Comparison of ENCODE assay signal across 10 mouse cellular contexts in the genomic region with DNA sequence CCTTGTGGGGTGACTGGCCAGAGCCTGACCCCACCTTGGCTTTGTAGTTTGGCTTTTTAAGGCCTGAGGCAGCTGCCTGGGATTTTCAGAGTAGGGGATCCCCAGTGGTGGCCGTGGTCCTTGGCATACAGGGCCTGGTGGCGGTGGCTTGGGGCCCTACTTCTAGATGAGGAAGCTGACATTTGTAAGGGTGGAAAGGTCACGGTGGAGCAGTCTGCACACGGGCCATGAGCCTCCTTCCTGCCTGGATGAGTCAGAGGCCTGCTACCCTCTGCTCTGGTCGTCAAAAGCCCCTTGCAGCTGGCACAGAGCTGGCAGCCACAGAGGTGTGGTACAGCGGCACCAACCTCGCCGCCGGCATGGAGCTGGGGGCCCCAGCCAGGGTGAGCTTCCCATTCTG. TPM values are rescaled to one million over a fixed set of nuclear protein-coding genes. Genes with fewer than 3 reads are reported as not detected.
DNase-seq lines count a peak whose midpoint lies in the region; ATAC-seq lines count a peak whose summit lies in the region.
"Had no signal": no experiment of that assay in that cellular context is flagged by ENCODE, and none has a peak within 500 bp of the region (broad histone marks: within the 10 kb centered on the region; RNA-seq: fewer than 3 reads in every experiment).

No protein-coding gene starts in this region.

- peaks cover 73% of the 10 kb centered on the region for H3K4me1 ChIP-seq in liver, embryonic 12.5 days
- H3K4me1 ChIP-seq in kidney, embryonic 14.5 days (ENCODE audit: control insufficient read depth, insufficient read depth, low read length), result peaks cover 9% of the 10 kb centered on the region; the same call in 1 of the 2 replicates

- 0 out of 2 replicates have a peak overlapping the region, but pooled peaks have one; percentile 18 for H3K9ac ChIP-seq in liver, embryonic 12.5 days
- no peak overlapping the region for H3K9ac ChIP-seq in kidney, embryonic 14.5 days (ENCODE audit: low read depth, low read length)

- H3K4me2 ChIP-seq in liver, embryonic 12.5 days, result no peak overlapping the region
- no peak overlapping the region for H3K4me2 ChIP-seq in kidney, embryonic 14.5 days (replicated peaks; ENCODE audit: low read depth, low read length)

- ATAC-seq in liver, embryonic 12.5 days, result no peak
- no peak for ATAC-seq in kidney, embryonic 14.5 days (ENCODE audit: low FRiP score, low TSS enrichment)

- no peak overlapping the region for H3K4me3 ChIP-seq in liver, embryonic 12.5 days
- H3K4me3 ChIP-seq in kidney, embryonic 14.5 days (ENCODE audit: low read length), result no peak overlapping the region

- H3K9me3 ChIP-seq in liver, embryonic 12.5 days (replicated peaks), result no peaks in the 10 kb centered on the region
- H3K9me3 ChIP-seq in kidney, embryonic 14.5 days (ENCODE audit: control insufficient read depth, low read length), result no peaks in the 10 kb centered on the region

- peaks cover 34% of the 10 kb centered on the region for H3K36me3 ChIP-seq in liver, embryonic 12.5 days
- peaks cover 28% of the 10 kb centered on the region for H3K36me3 ChIP-seq in kidney, embryonic 14.5 days (ENCODE audit: control insufficient read depth, insufficient read depth, low read length)

- DNase-seq in frontal cortex, postnatal 10 days (ENCODE audit: low spot score in 2 of 2), result peak; percentile 12 to 15
- no peak for DNase-seq in frontal cortex, postnatal 25 days (ENCODE audit: low spot score in 2 of 2)
- peak; percentile 32 for DNase-seq in urinary bladder, postnatal 14 days (ENCODE audit: low spot score)
- DNase-seq in urinary bladder, postnatal 4 days (ENCODE audit: low spot score in 2 of 2), result no peak
- peak; percentile 50 to 65 for DNase-seq in spleen, postnatal 10 days (ENCODE audit: low spot score in 2 of 2)
- DNase-seq in gastrocnemius, adult 8-10 months (ENCODE audit: low spot score in 2 of 2), result no peak

- H3K27me3 ChIP-seq in liver, embryonic 12.5 days (replicated peaks), result peaks cover 14% of the 10 kb centered on the region; the same call in 1 of the 2 replicates
- no peaks in the 10 kb centered on the region for H3K27me3 ChIP-seq in kidney, embryonic 14.5 days (ENCODE audit: control insufficient read depth, insufficient read depth, low read length)

- peak overlapping the region; percentile 59 for H3K27ac ChIP-seq in liver, embryonic 12.5 days
- H3K27ac ChIP-seq in kidney, embryonic 14.5 days (ENCODE audit: low read depth, low read length), result no peak overlapping the region

- WGBS in liver, embryonic 12.5 days (ENCODE audit: insufficient replicate concordance), result 47% methylated on average over 9 of the region's 9 CpGs
- 72% methylated on average over 9 of the region's 9 CpGs for WGBS in kidney, embryonic 14.5 days

RNA-seq across cellular contexts. Expression of gene Lfng, which starts 9.6 kb away (rescaled TPM):
- 7.4 and 8.3 TPM in 2 replicates for polyA plus RNA-seq in liver, embryonic 12.5 days (2016; fragmentation: Nextera tagmentation; extraction: Ambion mirVana)
- total RNA-seq in gastrocnemius, adult 8-10 months (2022), result 1 to 10 TPM; 2.0 to 2.9 (median 2.4) TPM
- 32.2 and 39.0 TPM in 2 replicates for polyA plus RNA-seq in kidney, embryonic 14.5 days (2014; fragmentation: Nextera tagmentation; extraction: Ambion mirVana)

RNA-seq across cellular contexts. Expression of gene Ttyh3, which starts 32.1 kb away (rescaled TPM):
- 13.0 and 15.6 TPM in 2 replicates for polyA plus RNA-seq in liver, embryonic 12.5 days (2016; fragmentation: Nextera tagmentation; extraction: Ambion mirVana)
- total RNA-seq in gastrocnemius, adult 8-10 months (2022), result 1 to 10 TPM; 2.6 to 5.2 (median 3.4) TPM
- polyA plus RNA-seq in kidney, embryonic 14.5 days (2014; fragmentation: Nextera tagmentation; extraction: Ambion mirVana), result 40.0 and 48.5 TPM in 2 replicates

RNA-seq across cellular contexts. Expression of gene Grifin, which starts 51.8 kb away (rescaled TPM):
- polyA plus RNA-seq in liver, embryonic 12.5 days (2016; fragmentation: Nextera tagmentation; extraction: Ambion mirVana), result 6.3 and 7.8 TPM in 2 replicates
- total RNA-seq in gastrocnemius, adult 8-10 months (2022), result not detected
- polyA plus RNA-seq in kidney, embryonic 14.5 days (2014; fragmentation: Nextera tagmentation; extraction: Ambion mirVana), result 0.34 TPM in 1 of 2 replicates, not detected in the other
- total RNA-seq: heart, postnatal 36 days had no signal
- polyA plus RNA-seq: testis, adult 2 months had no signal

Comparison
In these comparisons a context has a peak if more than half of its experiments do, and no peak if none do; other contexts are left out.
1. DNase-seq: peak in frontal cortex, postnatal 10 days (2 of 2), urinary bladder, postnatal 14 days (single experiment) and spleen, postnatal 10 days (2 of 2); none in frontal cortex, postnatal 25 days (0 of 2), urinary bladder, postnatal 4 days (0 of 2) and gastrocnemius, adult 8-10 months (0 of 2).